Mouse (Mus musculus): Measurements from ENCODE around the gene Pllp. TPM values are rescaled to one million over a fixed set of nuclear protein-coding genes. Genes with fewer than 3 reads are reported as not detected.

Gene Pllp
- polyA plus RNA-seq, 1 experiment from 2014 or later, result 0.29 TPM

- no peak overlapping the region for H3K27ac ChIP-seq (ENCODE audit: low read length)
- no peak overlapping the region for H3K4me2 ChIP-seq (ENCODE audit: low read depth, low read length)
- no peaks in the 10 kb centered on the region for H3K36me3 ChIP-seq (ENCODE audit: control insufficient read depth, insufficient read depth)
- no peak overlapping the region for H3K4me3 ChIP-seq (ENCODE audit: low read length)
- WGBS, result 72% methylated on average over 6 of the region's 6 CpGs
- H3K9me3 ChIP-seq (replicated peaks; ENCODE audit: control insufficient read depth, low read length), result no peaks in the 10 kb centered on the region
- 0 out of 2 replicates have a peak, but pooled peaks cover 8% of the 10 kb centered on the region for H3K4me1 ChIP-seq (ENCODE audit: control insufficient read depth, insufficient read depth, low read length)
- no peak overlapping the region for H3K9ac ChIP-seq (ENCODE audit: low read length)
- ATAC-seq (replicated peaks; ENCODE audit: extremely low read depth, insufficient read depth, low FRiP score), result no peak
- H3K27me3 ChIP-seq (ENCODE audit: control insufficient read depth, insufficient read depth, low read length), result peaks cover 50% of the 10 kb centered on the region
Measured at GRCm38 (mm10) chr8:94697956-94698355, 1.9 kb upstream of the Pllp start.

GRCm38 (mm10) chr8:94696566-94696965, 488 bp upstream of the Pllp start:
- 0 out of 2 replicates have a peak overlapping the region, but pooled peaks have one; percentile 43 for H3K4me3 ChIP-seq (ENCODE audit: low read length)

GRCm38 (mm10) chr8:94695341-94695993, 611 bp downstream of the Pllp start:
- Histone ChIP-seq H3K27ac (ENCODE audit: low read length) (no peak overlapping the region), H3K4me1 (ENCODE audit: control insufficient read depth, insufficient read depth, low read length) (0 out of 2 replicates have a peak, but pooled peaks cover 4% of the 10 kb centered on the region), H3K4me3 (ENCODE audit: low read length) (peak overlapping the region; percentile 43), H3K27me3 (ENCODE audit: control insufficient read depth, insufficient read depth, low read length) (peaks cover 56% of the 10 kb centered on the region), H3K9ac (ENCODE audit: low read length) (no peak overlapping the region), H3K36me3 (ENCODE audit: control insufficient read depth, insufficient read depth) (no peaks in the 10 kb centered on the region), H3K9me3 (replicated peaks; ENCODE audit: control insufficient read depth, low read length) (no peaks in the 10 kb centered on the region), H3K4me2 (ENCODE audit: low read depth, low read length) (peak overlapping the region; percentile 65)
- WGBS, result under 1% methylated on average over 31 of the region's 31 CpGs
- ATAC-seq (replicated peaks; ENCODE audit: extremely low read depth, insufficient read depth, low FRiP score), result no peak; the same call in 1 of the 2 replicates

More at GRCm38 (mm10) chr8:94696566-94696965, 488 bp upstream of the Pllp start:
- Histone ChIP-seq H3K4me1 (ENCODE audit: control insufficient read depth, insufficient read depth, low read length) (0 out of 2 replicates have a peak, but pooled peaks cover 4% of the 10 kb centered on the region), H3K27me3 (ENCODE audit: control insufficient read depth, insufficient read depth, low read length) (peaks cover 56% of the 10 kb centered on the region), H3K4me2 (ENCODE audit: low read depth, low read length) (no peak overlapping the region; the same call in 1 of the 2 replicates), H3K27ac (ENCODE audit: low read length) (no peak overlapping the region), H3K9me3 (replicated peaks; ENCODE audit: control insufficient read depth, low read length) (no peaks in the 10 kb centered on the region), H3K9ac (ENCODE audit: low read length) (no peak overlapping the region), H3K36me3 (ENCODE audit: control insufficient read depth, insufficient read depth) (no peaks in the 10 kb centered on the region)
- ATAC-seq (replicated peaks; ENCODE audit: extremely low read depth, insufficient read depth, low FRiP score), result no peak
- 46% methylated on average over 3 of the region's 3 CpGs for WGBS

GRCm38 (mm10) chr8:94694701-94695100, 1.4 kb downstream of the Pllp start:
- Histone ChIP-seq H3K9me3 (replicated peaks; ENCODE audit: control insufficient read depth, low read length) (no peaks in the 10 kb centered on the region), H3K9ac (ENCODE audit: low read length) (no peak overlapping the region), H3K4me2 (ENCODE audit: low read depth, low read length) (no peak overlapping the region), H3K27me3 (ENCODE audit: control insufficient read depth, insufficient read depth, low read length) (peaks cover 56% of the 10 kb centered on the region), H3K36me3 (ENCODE audit: control insufficient read depth, insufficient read depth) (no peaks in the 10 kb centered on the region), H3K4me3 (ENCODE audit: low read length) (no peak overlapping the region), H3K27ac (ENCODE audit: low read length) (no peak overlapping the region), H3K4me1 (ENCODE audit: control insufficient read depth, insufficient read depth, low read length) (0 out of 2 replicates have a peak, but pooled peaks cover 4% of the 10 kb centered on the region)
- WGBS, result 7% methylated on average over 6 of the region's 6 CpGs
- ATAC-seq (replicated peaks; ENCODE audit: extremely low read depth, insufficient read depth, low FRiP score), result no peak

GRCm38 (mm10) chr8:94685953-94686352, 10.1 kb downstream of the Pllp start:
- Histone ChIP-seq H3K27me3 (ENCODE audit: control insufficient read depth, insufficient read depth, low read length) (no peaks in the 10 kb centered on the region), H3K9ac (ENCODE audit: low read length) (no peak overlapping the region), H3K9me3 (replicated peaks; ENCODE audit: control insufficient read depth, low read length) (no peaks in the 10 kb centered on the region), H3K4me1 (ENCODE audit: control insufficient read depth, insufficient read depth, low read length) (no peaks in the 10 kb centered on the region), H3K36me3 (ENCODE audit: control insufficient read depth, insufficient read depth) (no peaks in the 10 kb centered on the region), H3K4me2 (ENCODE audit: low read depth, low read length) (no peak overlapping the region), H3K4me3 (ENCODE audit: low read length) (no peak overlapping the region), H3K27ac (ENCODE audit: low read length) (no peak overlapping the region)
- WGBS, result 59% methylated on average over 9 of the region's 9 CpGs
- ATAC-seq (replicated peaks; ENCODE audit: extremely low read depth, insufficient read depth, low FRiP score), result no peak

GRCm38 (mm10) chr8:94684287-94684686, 11.8 kb downstream of the Pllp start:
- no peaks in the 10 kb centered on the region for H3K4me1 ChIP-seq (ENCODE audit: control insufficient read depth, insufficient read depth, low read length)
- H3K4me2 ChIP-seq (ENCODE audit: low read depth, low read length), result no peak overlapping the region
- H3K9ac ChIP-seq (ENCODE audit: low read length), result no peak overlapping the region
- no peak overlapping the region for H3K27ac ChIP-seq (ENCODE audit: low read length)
- 73% methylated on average over 4 of the region's 4 CpGs for WGBS
- no peak overlapping the region for H3K4me3 ChIP-seq (ENCODE audit: low read length)
- H3K9me3 ChIP-seq (replicated peaks; ENCODE audit: control insufficient read depth, low read length), result peaks cover 5% of the 10 kb centered on the region; the same call in 1 of the 2 replicates
- no peaks in the 10 kb centered on the region for H3K36me3 ChIP-seq (ENCODE audit: control insufficient read depth, insufficient read depth)
- no peaks in the 10 kb centered on the region for H3K27me3 ChIP-seq (ENCODE audit: control insufficient read depth, insufficient read depth, low read length)
- ATAC-seq (replicated peaks; ENCODE audit: extremely low read depth, insufficient read depth, low FRiP score), result no peak

- Histone ChIP-seq H3K27me3 (ENCODE audit: control insufficient read depth, insufficient read depth, low read length) (no peaks in the 10 kb centered on the region), H3K4me1 (ENCODE audit: control insufficient read depth, insufficient read depth, low read length) (no peaks in the 10 kb centered on the region), H3K4me2 (ENCODE audit: low read depth, low read length) (no peak overlapping the region), H3K9me3 (replicated peaks; ENCODE audit: control insufficient read depth, low read length) (peaks cover 5% of the 10 kb centered on the region; the same call in 1 of the 2 replicates), H3K4me3 (ENCODE audit: low read length) (no peak overlapping the region), H3K9ac (ENCODE audit: low read length) (no peak overlapping the region), H3K27ac (ENCODE audit: low read length) (no peak overlapping the region), H3K36me3 (ENCODE audit: control insufficient read depth, insufficient read depth) (no peaks in the 10 kb centered on the region)
- no peak for ATAC-seq (replicated peaks; ENCODE audit: extremely low read depth, insufficient read depth, low FRiP score)
- 74% methylated on average over 16 of the region's 16 CpGs for WGBS
Measured at GRCm38 (mm10) chr8:94682732-94683524, 13.2 kb downstream of the Pllp start.

- no peak overlapping the region for H3K4me2 ChIP-seq (ENCODE audit: low read depth, low read length)
- no peak overlapping the region for H3K27ac ChIP-seq (ENCODE audit: low read length)
- no peak for ATAC-seq (replicated peaks; ENCODE audit: extremely low read depth, insufficient read depth, low FRiP score)
- H3K27me3 ChIP-seq (ENCODE audit: control insufficient read depth, insufficient read depth, low read length), result no peaks in the 10 kb centered on the region
- H3K36me3 ChIP-seq (ENCODE audit: control insufficient read depth, insufficient read depth), result no peaks in the 10 kb centered on the region
- no peak overlapping the region for H3K4me3 ChIP-seq (ENCODE audit: low read length)
- H3K9me3 ChIP-seq (replicated peaks; ENCODE audit: control insufficient read depth, low read length), result peaks cover 5% of the 10 kb centered on the region; the same call in 1 of the 2 replicates
- H3K4me1 ChIP-seq (ENCODE audit: control insufficient read depth, insufficient read depth, low read length), result no peaks in the 10 kb centered on the region
- 85% methylated on average over 3 of the region's 3 CpGs for WGBS
- no peak overlapping the region for H3K9ac ChIP-seq (ENCODE audit: low read length)
Measured at GRCm38 (mm10) chr8:94680414-94680813, 15.7 kb downstream of the Pllp start.

- Histone ChIP-seq H3K4me2 (ENCODE audit: low read depth, low read length) (no peak overlapping the region), H3K27ac (ENCODE audit: low read length) (peak overlapping the region; percentile 2; the same call in 1 of the 2 replicates), H3K4me1 (ENCODE audit: control insufficient read depth, insufficient read depth, low read length) (no peaks in the 10 kb centered on the region), H3K4me3 (ENCODE audit: low read length) (no peak overlapping the region), H3K27me3 (ENCODE audit: control insufficient read depth, insufficient read depth, low read length) (no peaks in the 10 kb centered on the region), H3K9ac (ENCODE audit: low read length) (no peak overlapping the region), H3K9me3 (replicated peaks; ENCODE audit: control insufficient read depth, low read length) (peaks cover 5% of the 10 kb centered on the region; the same call in 1 of the 2 replicates), H3K36me3 (ENCODE audit: control insufficient read depth, insufficient read depth) (peaks cover 12% of the 10 kb centered on the region)
- WGBS, result 50% methylated on average over 9 of the region's 9 CpGs
- ATAC-seq (replicated peaks; ENCODE audit: extremely low read depth, insufficient read depth, low FRiP score), result no peak
Measured at GRCm38 (mm10) chr8:94678582-94678981, 17.5 kb downstream of the Pllp start.
